Mouse (Mus musculus): ENCODE data around the gene Fmo6. TPM values are rescaled to one million over a fixed set of nuclear protein-coding genes. Genes with fewer than 3 reads are reported as not detected.

Gene Fmo6
- total RNA-seq (2018; cell fraction: chromatin; rRNA removed), result not detected
- total RNA-seq (2018; cell fraction: cytosol; rRNA removed), result not detected
- not detected for total RNA-seq (2018; cell fraction: nucleus; rRNA removed)
- not detected in 3 replicates for polyA plus RNA-seq (2018)

DNA sequence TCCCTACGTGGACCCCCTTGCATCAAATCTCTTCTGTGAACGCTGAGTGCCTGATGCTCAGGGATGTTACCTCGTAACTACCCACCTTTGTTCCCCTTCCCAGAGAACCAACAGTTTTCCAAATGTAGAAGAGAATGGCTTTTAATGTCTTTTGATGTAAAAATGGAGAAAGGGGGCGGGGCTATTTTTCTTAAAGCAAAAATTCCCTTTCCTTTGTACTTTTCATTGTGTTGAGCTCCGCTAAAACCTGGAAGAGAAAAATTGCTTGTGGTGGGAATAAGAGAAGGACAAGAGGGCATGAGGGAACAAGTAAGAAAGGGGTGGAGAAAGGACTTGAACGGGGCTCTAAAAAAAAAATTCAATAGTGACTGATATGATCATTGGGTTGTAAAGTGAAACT lies at the start of gene Fmo6:
Gene Fmo6, minus strand, starts transcription at position 101 of the 400 bp plus-strand sequence.
- Histone ChIP-seq H3K4me3 (ENCODE audit: inconsistent target) (no peak within 1 kb of the TSS), H3K36me3 (ENCODE audit: inconsistent target) (no peaks in the 10 kb centered on the region), H3K27ac (no peak within 1 kb of the TSS), H3K79me2 (ENCODE audit: inconsistent target) (no peaks in the 10 kb centered on the region)
- WGBS (ENCODE audit: missing documents), result 97% methylated on average over 6 of the region's 6 CpGs

DNA sequence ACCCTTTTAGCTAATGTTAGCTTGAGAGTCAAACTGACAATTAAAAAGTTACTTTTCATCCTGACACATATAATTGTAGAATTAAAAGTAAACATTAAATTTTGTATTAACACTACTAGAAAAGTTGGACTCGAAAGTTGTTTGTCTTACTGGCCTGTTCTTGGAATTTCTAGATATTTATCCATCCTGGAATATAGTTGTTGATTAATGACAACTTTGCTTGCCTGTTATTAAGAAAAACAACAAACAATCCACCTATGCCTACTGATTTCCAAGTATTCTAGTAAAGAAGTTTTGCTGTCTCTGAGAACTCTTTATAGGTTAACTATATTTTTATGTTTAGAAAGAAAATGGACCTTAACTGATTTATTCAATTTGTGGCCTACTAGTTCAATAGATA lies 49.5 kb upstream of the Fmo6 start:
- no peak overlapping the region for H3K27ac ChIP-seq
- H3K4me3 ChIP-seq (ENCODE audit: inconsistent target), result no peak overlapping the region
- H3K36me3 ChIP-seq (ENCODE audit: inconsistent target), result no peaks in the 10 kb centered on the region
- 80% methylated on average over 1 of the region's 1 CpGs for WGBS (ENCODE audit: missing documents)
- no peaks in the 10 kb centered on the region for H3K79me2 ChIP-seq (ENCODE audit: inconsistent target)

DNA sequence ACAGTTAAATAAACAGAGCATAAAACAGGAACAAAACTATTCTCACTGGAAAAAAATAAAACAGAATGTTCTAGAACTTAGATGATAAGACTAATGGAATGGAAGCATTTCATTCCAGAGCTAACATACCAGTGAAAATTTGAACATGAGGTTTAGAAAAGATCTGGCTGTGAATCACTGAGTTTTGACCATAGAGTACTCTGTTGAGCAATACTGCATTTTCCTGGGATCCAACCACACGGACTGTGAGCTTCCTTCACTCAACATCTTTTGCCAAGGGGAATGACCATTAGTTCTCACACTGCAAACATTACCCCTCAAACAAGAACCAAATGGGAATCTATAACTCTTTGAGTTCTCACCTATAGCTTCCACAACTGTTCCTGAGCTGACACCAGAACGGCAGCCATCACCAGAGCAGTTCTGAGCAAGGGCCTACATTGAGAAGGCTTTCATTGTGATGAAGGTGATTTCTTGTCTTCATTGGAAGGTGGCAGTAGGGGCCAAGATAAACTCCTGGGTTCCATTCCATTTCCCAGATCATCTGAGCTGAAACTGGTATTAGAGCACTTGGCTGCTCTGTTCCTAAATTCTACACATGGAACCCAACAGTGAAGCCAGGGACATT lies 48.9 kb upstream of the Fmo6 start:
- Histone ChIP-seq H3K36me3 (ENCODE audit: inconsistent target) (no peaks in the 10 kb centered on the region), H3K4me3 (ENCODE audit: inconsistent target) (no peak overlapping the region), H3K27ac (no peak overlapping the region), H3K79me2 (ENCODE audit: inconsistent target) (no peaks in the 10 kb centered on the region)
- 83% methylated on average over 2 of the region's 2 CpGs for WGBS (ENCODE audit: missing documents)

DNA sequence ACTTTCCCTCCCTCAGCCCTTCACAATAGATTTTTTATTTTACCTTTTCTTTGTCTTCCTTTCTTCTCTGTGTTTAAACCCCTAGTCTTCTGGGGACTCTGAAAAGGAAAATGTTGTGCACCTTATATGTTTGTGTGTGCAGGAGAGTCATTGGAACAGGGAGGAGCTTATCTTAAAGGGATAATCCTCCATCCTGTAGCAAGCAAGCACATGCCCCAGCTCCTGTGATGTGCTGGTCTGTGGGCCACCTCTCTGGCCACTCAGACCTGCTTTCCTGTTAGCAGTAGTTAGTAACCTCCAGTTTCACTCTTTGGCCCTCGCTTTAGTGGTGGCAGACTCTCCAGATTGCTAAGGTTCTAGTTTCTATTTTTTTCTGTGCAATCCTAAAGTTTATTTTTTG lies 47.1 kb upstream of the Fmo6 start, which contains the start of gene Fmo3:
Gene Fmo3, minus strand, starts transcription at position 101 of the 400 bp plus-strand sequence.
- H3K4me3 ChIP-seq (ENCODE audit: inconsistent target), result no peak within 1 kb of the TSS
- H3K36me3 ChIP-seq (ENCODE audit: inconsistent target), result no peaks in the 10 kb centered on the region
- H3K79me2 ChIP-seq (ENCODE audit: inconsistent target), result no peaks in the 10 kb centered on the region
- H3K27ac ChIP-seq, result no peak within 1 kb of the TSS
- WGBS (ENCODE audit: missing documents), result 67% methylated on average over 1 of the region's 1 CpGs

DNA sequence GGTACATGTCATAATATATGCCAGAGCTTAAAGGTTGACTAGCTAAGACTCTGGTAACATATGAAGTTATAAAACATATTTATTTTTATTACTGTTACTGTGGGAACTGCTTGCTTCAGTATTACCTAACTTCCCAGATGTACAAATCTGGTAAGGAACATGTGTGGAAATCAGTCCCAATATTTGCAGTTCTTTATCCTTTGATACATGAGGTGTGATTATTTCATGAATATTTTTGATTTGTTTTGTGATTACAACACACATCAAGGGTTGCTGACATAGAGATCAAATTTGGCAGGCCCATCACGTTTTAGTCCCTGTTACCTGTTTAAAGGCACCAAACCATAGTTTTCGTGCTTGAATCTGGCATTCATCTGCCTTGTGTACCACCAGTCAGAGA lies 26.2 kb upstream of the Fmo6 start:
- H3K4me3 ChIP-seq (ENCODE audit: inconsistent target), result no peak overlapping the region
- H3K79me2 ChIP-seq (ENCODE audit: inconsistent target), result no peaks in the 10 kb centered on the region
- H3K36me3 ChIP-seq (ENCODE audit: inconsistent target), result no peaks in the 10 kb centered on the region
- WGBS (ENCODE audit: missing documents), result 73% methylated on average over 2 of the region's 2 CpGs
- H3K27ac ChIP-seq, result no peak overlapping the region

DNA sequence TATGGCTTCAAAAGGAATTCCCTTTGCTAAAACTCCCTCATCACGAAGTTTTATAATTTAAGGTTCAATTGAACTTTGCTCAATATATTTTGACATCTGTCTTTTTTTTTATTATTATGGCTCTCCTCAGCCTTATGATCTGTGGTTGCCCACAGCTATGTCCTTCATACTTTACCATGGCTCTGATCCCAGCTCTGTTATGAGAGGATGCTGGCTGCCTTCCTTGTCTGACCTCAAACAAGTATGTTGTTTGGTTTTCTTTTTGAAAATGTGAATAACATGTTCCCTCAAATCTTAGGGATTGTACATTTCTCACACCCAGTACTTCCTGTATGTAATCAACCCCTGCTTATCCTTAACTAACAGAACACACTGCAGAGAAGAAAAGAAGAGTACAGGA lies 20.1 kb upstream of the Fmo6 start:
- H3K79me2 ChIP-seq (ENCODE audit: inconsistent target), result no peaks in the 10 kb centered on the region
- no peak overlapping the region for H3K4me3 ChIP-seq (ENCODE audit: inconsistent target)
- WGBS (ENCODE audit: missing documents), result 100% methylated on average over 1 of the region's 1 CpGs
- H3K36me3 ChIP-seq (ENCODE audit: inconsistent target), result no peaks in the 10 kb centered on the region
- no peak overlapping the region for H3K27ac ChIP-seq

DNA sequence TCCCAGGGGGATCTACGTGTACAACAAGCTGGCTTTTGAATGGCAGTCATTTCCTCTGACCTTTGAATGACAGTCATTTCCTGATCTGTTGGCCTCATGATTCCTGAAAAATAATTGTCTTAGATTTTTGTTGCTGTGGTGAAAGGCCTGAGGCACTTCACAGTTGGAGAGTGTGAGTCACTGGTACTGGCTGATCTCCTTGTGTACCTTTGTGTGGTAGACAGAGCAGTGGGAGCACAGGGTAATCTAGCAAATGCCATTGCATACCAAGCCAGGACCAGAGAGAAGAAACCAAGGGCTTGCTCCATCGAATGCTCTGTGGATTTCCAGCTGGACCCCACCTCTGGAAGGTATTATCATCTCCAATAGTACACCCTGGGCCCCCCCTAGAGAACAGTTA lies 15.8 kb upstream of the Fmo6 start:
- Histone ChIP-seq H3K27ac (no peak overlapping the region), H3K4me3 (ENCODE audit: inconsistent target) (no peak overlapping the region)
- WGBS (ENCODE audit: missing documents), result 50% methylated on average over 2 of the region's 2 CpGs

DNA sequence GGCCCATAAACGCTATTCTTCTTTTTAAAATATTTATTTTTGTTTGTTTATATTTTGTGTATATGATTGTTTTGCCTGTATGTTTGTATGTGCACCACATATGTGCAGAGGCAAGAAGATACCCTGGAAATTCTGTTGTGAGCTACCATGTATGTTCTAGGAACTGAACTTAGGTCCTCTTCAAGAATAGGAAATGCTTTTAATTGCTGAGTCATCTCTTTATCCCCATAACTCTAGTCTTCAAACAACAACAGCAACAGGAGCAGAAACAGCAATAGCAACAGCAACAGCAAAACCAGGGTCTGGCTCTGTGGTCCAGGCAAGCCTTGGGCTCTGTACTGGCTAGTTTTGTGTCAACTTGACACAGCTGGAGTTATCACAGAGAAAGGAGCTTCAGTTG lies 12.4 kb upstream of the Fmo6 start:
- no peak overlapping the region for H3K4me3 ChIP-seq (ENCODE audit: inconsistent target)
- 87% methylated on average over 1 of the region's 1 CpGs for WGBS (ENCODE audit: missing documents)
- no peaks in the 10 kb centered on the region for H3K79me2 ChIP-seq (ENCODE audit: inconsistent target)
- no peaks in the 10 kb centered on the region for H3K36me3 ChIP-seq (ENCODE audit: inconsistent target)
- H3K27ac ChIP-seq, result no peak overlapping the region

More for the DNA sequence above, 15.8 kb upstream of the Fmo6 start:
- Histone ChIP-seq H3K36me3 (ENCODE audit: inconsistent target) (no peaks in the 10 kb centered on the region), H3K79me2 (ENCODE audit: inconsistent target) (no peaks in the 10 kb centered on the region)

DNA sequence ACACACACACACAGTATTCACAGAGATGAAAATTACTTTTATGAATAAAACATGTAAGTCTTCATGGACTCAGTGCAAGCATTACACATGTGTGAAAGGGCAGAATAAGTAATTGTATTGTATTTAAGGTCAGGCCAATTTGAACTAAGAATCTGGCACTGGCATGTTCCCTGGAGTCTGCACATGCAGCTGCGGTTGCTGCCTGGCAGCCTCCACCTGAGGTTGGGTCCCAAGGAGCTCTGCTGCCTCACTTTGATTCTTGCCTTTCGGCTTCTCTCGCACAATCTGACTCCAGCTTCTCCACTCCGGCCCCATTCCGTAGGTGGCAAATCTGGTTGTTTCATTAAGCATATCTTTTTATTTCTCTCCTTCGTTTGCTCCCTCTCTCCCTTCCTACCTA lies 10.6 kb upstream of the Fmo6 start:
- H3K27ac ChIP-seq, result no peak overlapping the region
- 97% methylated on average over 6 of the region's 6 CpGs for WGBS (ENCODE audit: missing documents)
- no peak overlapping the region for H3K4me3 ChIP-seq (ENCODE audit: inconsistent target)

DNA sequence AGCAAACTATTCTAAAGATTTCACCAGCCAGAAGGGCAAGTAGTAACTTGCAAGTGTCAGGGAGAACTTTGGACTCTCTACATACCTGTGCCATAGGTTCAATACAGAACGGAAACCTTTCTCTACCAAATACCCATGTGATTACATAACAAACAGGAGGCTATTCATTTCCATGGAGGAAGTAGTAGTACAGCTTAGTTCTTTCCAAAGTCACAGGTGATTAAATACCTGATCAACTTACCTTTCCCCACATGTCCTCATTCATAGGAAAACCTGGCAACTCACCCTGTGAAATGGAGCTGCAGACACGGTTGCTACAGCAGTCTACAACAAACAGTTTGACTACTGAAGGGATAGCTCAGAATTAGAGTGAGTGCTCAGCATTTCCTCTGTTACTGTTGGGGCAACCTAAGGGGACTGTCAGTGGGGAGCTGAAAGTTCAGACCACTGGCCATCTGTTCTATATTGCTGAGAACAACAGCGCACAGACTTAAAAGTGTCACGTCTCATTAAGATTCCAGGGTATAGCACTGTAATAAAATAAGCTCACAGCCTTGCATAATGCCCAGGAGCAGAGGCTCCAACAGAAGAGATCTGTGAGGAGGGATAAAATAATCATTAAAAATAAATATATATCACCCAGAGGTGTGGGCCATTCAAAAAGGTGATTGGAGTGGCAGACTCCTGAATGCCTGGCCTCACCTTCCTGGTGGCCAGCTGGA lies 9.7 kb upstream of the Fmo6 start:
- no peak overlapping the region for H3K4me3 ChIP-seq (ENCODE audit: inconsistent target)
- no peaks in the 10 kb centered on the region for H3K79me2 ChIP-seq (ENCODE audit: inconsistent target)
- 86% methylated on average over 4 of the region's 4 CpGs for WGBS (ENCODE audit: missing documents)
- H3K36me3 ChIP-seq (ENCODE audit: inconsistent target), result no peaks in the 10 kb centered on the region
- H3K27ac ChIP-seq, result no peak overlapping the region

More for the DNA sequence above, 10.6 kb upstream of the Fmo6 start:
- Histone ChIP-seq H3K79me2 (ENCODE audit: inconsistent target) (no peaks in the 10 kb centered on the region), H3K36me3 (ENCODE audit: inconsistent target) (no peaks in the 10 kb centered on the region)

DNA sequence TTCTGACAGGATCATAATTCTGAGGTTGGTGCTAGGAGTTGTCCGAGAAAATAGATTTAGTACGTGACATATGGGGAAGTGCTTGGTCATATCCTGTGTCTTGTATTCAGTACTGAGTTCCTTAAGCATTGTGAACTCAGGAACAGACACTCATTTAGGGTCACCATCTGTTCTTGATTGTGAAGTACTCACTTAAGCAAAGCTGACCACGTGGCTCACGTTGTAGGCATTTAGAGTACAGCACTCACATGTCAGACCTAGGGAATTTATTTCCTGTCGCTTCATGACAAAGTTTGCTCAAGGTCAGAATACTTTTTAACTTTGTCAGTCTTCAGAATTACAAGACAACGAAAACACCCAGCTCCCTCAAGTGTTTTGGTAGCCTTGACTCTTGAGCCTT lies 6.4 kb upstream of the Fmo6 start:
- no peak overlapping the region for H3K4me3 ChIP-seq (ENCODE audit: inconsistent target)
- 26% methylated on average over 6 of the region's 6 CpGs for WGBS (ENCODE audit: missing documents)
- no peaks in the 10 kb centered on the region for H3K36me3 ChIP-seq (ENCODE audit: inconsistent target)
- no peaks in the 10 kb centered on the region for H3K79me2 ChIP-seq (ENCODE audit: inconsistent target)
- no peak overlapping the region for H3K27ac ChIP-seq

DNA sequence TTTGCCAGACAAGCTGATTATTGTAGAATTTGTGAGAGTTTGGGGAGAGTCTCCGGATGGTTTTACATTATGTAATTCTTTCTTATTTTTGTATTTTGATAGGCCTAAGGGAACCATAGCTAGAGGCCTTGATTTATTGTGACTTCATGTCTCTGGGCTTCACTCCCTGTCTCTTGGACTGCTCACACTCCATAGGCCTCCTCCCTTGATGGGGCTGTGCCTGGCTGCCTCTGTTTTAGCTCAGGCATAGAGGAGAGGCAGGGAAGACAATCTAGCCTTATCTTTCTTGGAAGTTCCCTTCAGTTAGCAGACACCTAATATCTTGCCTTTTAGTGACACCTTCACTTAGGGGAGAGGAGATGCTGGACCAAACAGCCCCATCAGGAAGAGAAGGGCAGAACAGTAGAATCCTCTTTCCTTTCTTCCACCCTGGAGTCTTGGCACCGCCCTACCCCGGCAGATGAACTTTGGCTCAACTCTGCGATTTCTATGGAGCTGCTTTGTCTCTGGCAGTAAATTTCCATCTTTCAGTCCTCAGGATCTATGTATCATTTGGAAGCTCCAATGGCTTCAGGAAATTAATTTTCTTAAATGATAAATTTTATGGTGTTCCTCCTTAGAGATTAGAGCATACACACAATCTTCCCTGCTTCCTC lies 1.5 kb upstream of the Fmo6 start:
- Histone ChIP-seq H3K79me2 (ENCODE audit: inconsistent target) (no peaks in the 10 kb centered on the region), H3K36me3 (ENCODE audit: inconsistent target) (no peaks in the 10 kb centered on the region), H3K4me3 (ENCODE audit: inconsistent target) (no peak overlapping the region), H3K27ac (no peak overlapping the region)
- WGBS (ENCODE audit: missing documents), result 96% methylated on average over 4 of the region's 4 CpGs

DNA sequence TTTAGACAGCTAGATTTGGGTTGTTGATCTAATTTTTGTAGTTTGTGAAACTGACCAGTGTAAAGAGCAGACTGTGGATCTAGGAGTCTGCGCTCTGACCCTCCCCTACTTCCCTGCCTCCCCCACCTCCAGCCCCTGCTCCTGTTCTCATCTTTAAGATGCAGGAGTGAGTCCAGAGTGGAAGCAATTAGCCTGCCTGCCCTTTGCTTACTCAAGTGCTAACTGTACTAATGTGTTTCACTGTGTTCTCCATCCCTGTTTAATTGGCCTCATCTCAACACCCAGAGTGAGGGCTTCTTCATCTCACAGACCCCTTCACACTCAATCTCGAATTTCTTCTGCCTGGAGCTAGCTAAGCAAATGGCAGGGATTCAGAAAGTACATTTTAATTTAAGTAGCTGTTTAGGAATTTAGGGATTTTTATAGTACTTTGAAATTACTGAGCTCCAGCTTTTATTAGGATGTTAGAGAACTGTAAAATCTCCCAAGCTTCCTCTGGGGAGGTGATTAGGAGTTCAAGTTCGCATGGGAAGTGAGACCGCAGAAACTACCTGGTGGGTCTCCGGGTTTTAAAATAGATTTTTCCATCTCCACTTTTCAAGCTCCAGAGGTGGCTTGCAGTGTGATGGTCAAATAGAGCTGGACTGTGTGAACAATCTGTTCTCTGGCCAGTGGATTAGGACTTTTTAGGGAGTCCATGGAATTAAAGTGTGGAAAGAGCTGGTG lies 818 bp upstream of the Fmo6 start:
- Histone ChIP-seq H3K27ac (no peak overlapping the region), H3K79me2 (ENCODE audit: inconsistent target) (no peaks in the 10 kb centered on the region)
- WGBS (ENCODE audit: missing documents), result 77% methylated on average over 5 of the region's 5 CpGs

DNA sequence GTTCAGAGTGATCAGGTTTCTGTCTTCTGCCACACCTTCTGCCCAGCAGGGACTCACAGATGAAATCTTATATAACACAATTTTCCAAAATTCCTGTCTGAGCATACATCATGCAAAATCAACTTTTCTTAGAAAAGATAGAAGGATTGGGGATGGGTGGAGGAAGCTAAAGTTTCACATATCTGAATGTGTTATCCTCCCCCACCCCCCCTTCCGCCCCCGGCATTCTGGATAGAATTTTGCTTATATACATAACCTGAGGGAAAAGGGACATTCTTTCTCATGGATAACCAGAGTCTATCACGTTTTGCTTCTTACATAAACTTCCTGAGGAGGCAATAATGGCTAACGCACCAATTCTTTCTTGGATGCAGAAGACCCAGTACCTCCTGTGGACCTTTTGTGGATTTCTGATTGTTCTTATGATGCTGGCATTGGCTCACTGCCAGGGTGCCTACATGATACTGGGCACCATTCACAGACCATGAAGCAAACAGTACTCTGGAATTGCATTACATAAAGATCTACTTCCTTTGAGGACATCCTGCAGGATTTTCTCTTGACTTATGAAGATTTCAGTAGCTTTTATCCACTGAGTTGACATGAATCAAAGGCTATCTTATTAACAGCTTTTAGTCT lies 2.8 kb downstream of the Fmo6 start:
- H3K4me3 ChIP-seq (ENCODE audit: inconsistent target), result no peak overlapping the region
- H3K36me3 ChIP-seq (ENCODE audit: inconsistent target), result no peaks in the 10 kb centered on the region
- WGBS (ENCODE audit: missing documents), result 81% methylated on average over 4 of the region's 4 CpGs
- no peak overlapping the region for H3K27ac ChIP-seq
- no peaks in the 10 kb centered on the region for H3K79me2 ChIP-seq (ENCODE audit: inconsistent target)

More for the DNA sequence above, 818 bp upstream of the Fmo6 start:
- H3K36me3 ChIP-seq (ENCODE audit: inconsistent target), result no peaks in the 10 kb centered on the region
- H3K4me3 ChIP-seq (ENCODE audit: inconsistent target), result no peak overlapping the region
